Mouse (Mus musculus) lung, embryonic 14.5 days (tissue): ENCODE measurements at regions not wholly inside any gene's neighbourhood (a gene's known extent, or its start where the extent isn't known, plus 50 kb on each side); places are given as distances from the start of the nearest gene placed in this dataset.

Source experiments
- ATAC-seq: fragments of 200-750 bp; cut with Nextera tagmentation; 2 replicates; pipeline ENCODE4 v1.8.0; 2017; ENCODE audit warnings: mild to moderate bottlenecking, moderate TSS enrichment, moderate library complexity; ENCODE audit not compliant: insufficient read depth
- DNase-seq: peaks from one replicate; pipeline ENCODE4 v3.0.0-alpha.2; 2015
- H3K27ac ChIP-seq: fragments of 300-500 bp; sonication (generic); 2 replicates; pipeline ENCODE4 v1.5.1; 2014; ENCODE audit warnings: low read depth, mild to moderate bottlenecking, moderate library complexity
- H3K27me3 ChIP-seq: fragments of 300-500 bp; sonication (generic); 2 replicates; pipeline ENCODE4 v1.6.1; 2014; ENCODE audit warnings: low read length, control low read depth; ENCODE audit not compliant: insufficient read depth
- H3K36me3 ChIP-seq: fragments of 300-500 bp; sonication (generic); 2 replicates; pipeline ENCODE4 v1.6.1; 2014; ENCODE audit warnings: control low read depth; ENCODE audit not compliant: insufficient read depth
- H3K4me1 ChIP-seq: fragments of 300-500 bp; sonication (generic); 2 replicates; pipeline ENCODE4 v1.6.1; 2014; ENCODE audit warnings: antibody characterized with exemption, control low read depth; ENCODE audit not compliant: insufficient read depth
- H3K4me2 ChIP-seq: fragments of 300-500 bp; sonication (generic); 2 replicates; pipeline ENCODE4 v1.6.1; 2014; ENCODE audit warnings: mild to moderate bottlenecking
- H3K4me3 ChIP-seq: fragments of 300-500 bp; sonication (generic); 2 replicates; pipeline ENCODE4 v1.5.1; 2014; ENCODE audit warnings: low read depth, low read length
- H3K9ac ChIP-seq: fragments of 300-500 bp; sonication (generic); 2 replicates; pipeline ENCODE4 v1.6.1; 2014
- H3K9me3 ChIP-seq: fragments of 300-500 bp; sonication (generic); 2 replicates; pipeline ENCODE4 v1.6.1; 2016; ENCODE audit warnings: low read depth, low read length, control low read depth
- CTCF ChIP-seq: IDR thresholded peaks from 2 replicates; pipeline ENCODE4 v1.5.1; 2016; ENCODE audit warnings: antibody characterized with exemption, low read depth
- whole genome bisulfite sequencing: fragments of 180-500 bp; shearing (Covaris S2); extraction: QIAGEN DNeasy Blood & Tissue Kit; methylation state at CpG from one replicate; pipeline ENCODE4 v1.1.7; 2014; 5-methylcytosine and 5-hydroxymethylcytosine counted together

DNA sequence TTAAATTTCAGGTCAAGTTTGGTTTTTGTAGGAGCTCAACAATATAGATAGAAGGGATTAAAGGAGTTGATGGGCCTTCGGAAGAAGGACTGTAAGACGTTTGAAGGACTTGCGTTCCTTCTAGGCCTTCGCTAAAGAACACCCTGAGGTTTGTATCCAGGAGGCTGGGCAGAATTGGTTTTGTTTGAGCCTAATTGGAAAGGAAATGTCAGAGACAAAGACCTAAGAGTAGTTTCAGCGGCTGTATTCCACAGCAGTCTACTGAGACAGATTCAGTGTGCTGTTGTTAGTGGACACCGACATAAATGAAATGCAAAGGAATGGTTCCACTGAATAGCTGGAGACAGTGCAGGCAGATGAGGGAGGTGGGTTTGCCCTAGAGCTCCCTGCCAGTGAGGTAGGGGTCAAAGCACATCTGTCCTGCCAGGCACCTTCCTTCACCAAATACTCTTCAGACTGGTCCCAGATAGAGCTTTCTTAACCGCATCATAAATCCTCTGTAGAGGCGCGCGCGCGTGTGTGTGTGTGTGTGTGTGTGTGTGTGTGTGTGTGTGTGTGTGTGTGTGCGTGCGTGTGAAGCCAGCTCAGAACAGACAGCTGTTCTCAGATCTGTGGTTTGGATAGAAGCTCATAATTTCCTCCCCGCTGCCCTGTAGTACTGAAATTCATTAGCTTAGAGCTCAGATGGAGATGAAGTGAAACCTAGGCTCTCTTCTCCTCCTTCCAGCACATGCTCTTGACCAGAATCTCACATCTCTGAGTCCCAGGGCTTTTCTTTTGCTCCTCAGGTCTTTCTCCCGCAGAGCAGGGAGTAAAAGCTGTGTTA lies 209.7 kb downstream of the Ktn1 start:
- no peak for ATAC-seq
- no peak overlapping the region for H3K27ac ChIP-seq
- TF ChIP-seq CTCF = no peak
- no peaks in the 10 kb centered on the region for H3K27me3 ChIP-seq
- no peaks in the 10 kb centered on the region for H3K36me3 ChIP-seq
- 77% methylated on average over 16 of the region's 16 CpGs for WGBS
- H3K4me1 ChIP-seq = no peaks in the 10 kb centered on the region
- H3K9ac ChIP-seq = no peak overlapping the region
- no peak for DNase-seq
- no peak overlapping the region for H3K4me2 ChIP-seq
- H3K9me3 ChIP-seq = no peaks in the 10 kb centered on the region; the same call in 1 of the 2 replicates
- H3K4me3 ChIP-seq = no peak overlapping the region

DNA sequence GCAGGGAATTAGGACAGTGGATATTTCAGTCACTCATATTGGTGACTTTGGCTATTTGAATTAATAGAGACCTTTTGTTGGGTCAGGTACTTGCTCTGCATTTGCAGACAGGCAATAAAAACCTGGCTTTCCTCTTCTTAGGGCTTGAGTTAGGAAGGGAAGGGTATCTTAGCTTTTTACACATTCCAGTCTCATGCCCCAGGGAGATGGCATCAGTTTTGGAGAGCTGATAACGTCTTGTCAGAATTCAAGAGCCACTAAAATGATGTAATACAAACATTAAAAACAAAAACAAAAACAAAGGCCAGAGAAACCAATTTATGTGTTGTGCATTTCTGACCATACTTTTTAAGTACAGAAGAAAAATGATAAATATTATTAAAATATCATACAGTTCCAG lies 214.3 kb downstream of the Ktn1 start:
- ATAC-seq (no peak), DNase-seq (no peak)
- no peak overlapping the region for H3K4me2 ChIP-seq
- no peak overlapping the region for H3K4me3 ChIP-seq
- 77% methylated on average over 1 of the region's 1 CpGs for WGBS
- H3K36me3 ChIP-seq = no peaks in the 10 kb centered on the region
- no peaks in the 10 kb centered on the region for H3K27me3 ChIP-seq
- H3K4me1 ChIP-seq = no peaks in the 10 kb centered on the region
- H3K27ac ChIP-seq = no peak overlapping the region
- no peaks in the 10 kb centered on the region for H3K9me3 ChIP-seq
- H3K9ac ChIP-seq = no peak overlapping the region
- TF ChIP-seq CTCF = no peak

- TF ChIP-seq CTCF = no peak
- ATAC-seq (no peak), DNase-seq (no peak)
- WGBS = 56% methylated on average over 5 of the region's 5 CpGs
- H3K9ac ChIP-seq = no peak overlapping the region
- no peaks in the 10 kb centered on the region for H3K9me3 ChIP-seq
- no peaks in the 10 kb centered on the region for H3K36me3 ChIP-seq
- no peak overlapping the region for H3K4me2 ChIP-seq
- no peak overlapping the region for H3K27ac ChIP-seq
- no peak overlapping the region for H3K4me3 ChIP-seq
- H3K4me1 ChIP-seq = no peaks in the 10 kb centered on the region
- no peaks in the 10 kb centered on the region for H3K27me3 ChIP-seq
These were observed 214.8 kb downstream of the Ktn1 start for GRCm38 (mm10) chr14:47863067-47863466.

DNA sequence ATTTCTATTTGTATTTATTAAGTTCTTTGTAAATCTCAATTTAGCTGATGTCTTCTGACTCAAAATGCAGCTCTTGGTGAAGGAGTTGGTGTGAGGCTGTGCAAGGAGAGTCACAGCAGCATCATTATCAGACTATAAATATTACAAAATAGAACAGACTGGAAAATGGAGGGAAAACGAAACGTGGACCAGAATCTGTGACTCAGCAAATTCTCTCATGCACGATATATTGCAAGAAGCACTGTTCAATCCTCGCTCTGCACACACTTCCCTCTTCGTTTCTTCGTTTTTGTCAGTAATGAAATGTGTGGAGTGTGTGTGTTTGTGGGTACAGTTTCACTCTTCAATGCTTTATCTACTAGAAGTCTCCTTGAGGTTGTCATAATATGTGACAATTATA lies 215.5 kb downstream of the Ktn1 start:
- 68% methylated on average over 6 of the region's 6 CpGs for WGBS
- no peaks in the 10 kb centered on the region for H3K9me3 ChIP-seq
- H3K36me3 ChIP-seq = no peaks in the 10 kb centered on the region
- no peak overlapping the region for H3K9ac ChIP-seq
- DNase-seq = no peak
- no peak overlapping the region for H3K27ac ChIP-seq
- no peak for ATAC-seq
- TF ChIP-seq CTCF = no peak
- H3K4me1 ChIP-seq = no peaks in the 10 kb centered on the region
- no peak overlapping the region for H3K4me2 ChIP-seq
- H3K4me3 ChIP-seq = no peak overlapping the region
- H3K27me3 ChIP-seq = no peaks in the 10 kb centered on the region

- H3K4me3 ChIP-seq = no peak overlapping the region
- ATAC-seq (no peak), DNase-seq (no peak)
- H3K27ac ChIP-seq = no peak overlapping the region
- no peaks in the 10 kb centered on the region for H3K9me3 ChIP-seq
- no peaks in the 10 kb centered on the region for H3K36me3 ChIP-seq
- H3K9ac ChIP-seq = no peak overlapping the region
- no peaks in the 10 kb centered on the region for H3K4me1 ChIP-seq
- H3K27me3 ChIP-seq = no peaks in the 10 kb centered on the region
- no peak overlapping the region for H3K4me2 ChIP-seq
- TF ChIP-seq CTCF = no peak
- 71% methylated on average over 2 of the region's 2 CpGs for WGBS
These were observed 218.8 kb downstream of the Ktn1 start for GRCm38 (mm10) chr14:47867017-47867416.

DNA sequence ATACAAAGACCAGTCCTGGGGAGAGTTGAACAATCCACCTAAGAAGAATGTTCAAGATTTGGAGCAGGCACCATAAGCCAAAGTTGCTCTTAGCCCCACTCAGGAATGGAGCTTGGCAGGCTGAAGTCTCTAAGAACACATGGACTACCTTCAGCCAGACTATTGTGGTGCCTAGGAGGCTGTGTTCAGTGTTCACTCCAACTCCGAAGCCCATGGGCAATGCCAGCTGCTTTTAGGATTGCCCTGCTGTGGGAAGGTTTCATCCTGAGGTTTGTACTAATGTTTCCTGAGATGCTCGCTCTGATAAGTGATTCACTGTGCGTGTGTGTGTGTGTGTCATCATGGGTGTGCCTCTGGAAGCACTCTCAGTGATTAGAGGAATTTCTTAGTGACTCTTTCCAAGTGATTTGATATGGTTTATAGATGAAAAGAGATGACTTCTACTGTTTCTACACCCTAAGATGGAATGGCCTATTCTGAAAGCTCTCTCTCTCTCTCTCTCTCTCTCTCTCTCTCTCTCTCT lies 220.1 kb downstream of the Ktn1 start:
- Histone ChIP-seq H3K4me3 (no peak overlapping the region), H3K4me1 (no peaks in the 10 kb centered on the region), H3K27me3 (no peaks in the 10 kb centered on the region), H3K4me2 (no peak overlapping the region), H3K9ac (no peak overlapping the region), H3K9me3 (no peaks in the 10 kb centered on the region), H3K27ac (no peak overlapping the region), H3K36me3 (no peaks in the 10 kb centered on the region)
- DNase-seq = no peak
- WGBS = 66% methylated on average over 3 of the region's 3 CpGs
- no peak for ATAC-seq
- TF ChIP-seq CTCF = no peak

DNA sequence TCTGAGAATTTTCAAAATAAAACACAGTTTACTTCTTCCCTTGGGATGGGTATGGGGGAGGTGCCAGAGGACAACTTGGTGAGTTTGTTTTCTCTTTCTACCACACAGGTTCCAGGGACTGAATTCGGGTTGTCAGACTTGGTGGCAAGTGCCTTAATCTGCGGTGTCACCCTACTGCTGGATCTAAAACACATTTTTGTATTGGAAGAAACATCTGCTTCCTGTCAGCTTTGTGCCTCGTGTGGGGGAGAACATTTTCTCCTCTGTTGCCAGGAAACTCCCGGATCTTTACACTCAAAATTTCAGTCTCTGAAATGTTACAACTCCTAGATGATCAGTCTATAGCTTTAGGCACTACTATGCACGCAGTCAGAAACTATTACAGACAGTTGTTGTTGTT lies 228.3 kb downstream of the Ktn1 start:
- H3K27me3 ChIP-seq = no peaks in the 10 kb centered on the region
- ATAC-seq (no peak), DNase-seq (peak; percentile 63)
- H3K36me3 ChIP-seq = no peaks in the 10 kb centered on the region
- H3K4me1 ChIP-seq = no peaks in the 10 kb centered on the region
- no peak for TF ChIP-seq CTCF
- H3K27ac ChIP-seq = no peak overlapping the region
- H3K4me3 ChIP-seq = no peak overlapping the region
- no peaks in the 10 kb centered on the region for H3K9me3 ChIP-seq
- H3K9ac ChIP-seq = no peak overlapping the region
- 42% methylated on average over 5 of the region's 5 CpGs for WGBS
- H3K4me2 ChIP-seq = no peak overlapping the region
